Mouse (Mus musculus): ENCODE data around the gene Tead2.

Gene Tead2

DNA sequence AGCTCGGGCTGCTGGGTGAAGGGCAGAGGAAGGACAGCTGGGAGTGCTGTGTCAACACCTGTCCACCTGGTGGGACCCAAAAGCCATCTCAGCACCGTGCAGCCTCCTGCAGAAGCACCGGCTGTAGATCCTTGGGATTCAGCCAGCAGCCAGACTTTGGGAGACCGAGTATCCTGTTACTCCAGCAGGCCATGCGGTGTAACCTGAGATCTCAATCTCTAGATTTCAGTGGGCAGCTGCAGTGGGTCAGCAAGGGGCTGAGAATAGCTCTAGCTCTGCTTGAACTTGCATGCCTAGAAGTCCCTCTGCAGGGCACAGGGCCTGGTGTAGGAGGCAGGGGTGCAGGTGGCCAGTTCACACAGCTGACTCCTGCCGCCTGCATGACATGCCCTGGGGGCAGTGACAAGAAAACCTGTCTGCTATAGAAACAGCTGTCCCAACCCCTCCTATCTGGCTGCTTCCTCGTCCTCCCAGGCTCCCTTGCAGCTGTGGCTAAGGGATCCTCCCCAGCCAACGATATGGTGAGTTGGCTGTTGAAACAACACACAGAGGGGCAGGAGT lies 23.7 kb upstream of the Tead2 start:
- no peak for DNase-seq (ENCODE audit: low spot score)

DNA sequence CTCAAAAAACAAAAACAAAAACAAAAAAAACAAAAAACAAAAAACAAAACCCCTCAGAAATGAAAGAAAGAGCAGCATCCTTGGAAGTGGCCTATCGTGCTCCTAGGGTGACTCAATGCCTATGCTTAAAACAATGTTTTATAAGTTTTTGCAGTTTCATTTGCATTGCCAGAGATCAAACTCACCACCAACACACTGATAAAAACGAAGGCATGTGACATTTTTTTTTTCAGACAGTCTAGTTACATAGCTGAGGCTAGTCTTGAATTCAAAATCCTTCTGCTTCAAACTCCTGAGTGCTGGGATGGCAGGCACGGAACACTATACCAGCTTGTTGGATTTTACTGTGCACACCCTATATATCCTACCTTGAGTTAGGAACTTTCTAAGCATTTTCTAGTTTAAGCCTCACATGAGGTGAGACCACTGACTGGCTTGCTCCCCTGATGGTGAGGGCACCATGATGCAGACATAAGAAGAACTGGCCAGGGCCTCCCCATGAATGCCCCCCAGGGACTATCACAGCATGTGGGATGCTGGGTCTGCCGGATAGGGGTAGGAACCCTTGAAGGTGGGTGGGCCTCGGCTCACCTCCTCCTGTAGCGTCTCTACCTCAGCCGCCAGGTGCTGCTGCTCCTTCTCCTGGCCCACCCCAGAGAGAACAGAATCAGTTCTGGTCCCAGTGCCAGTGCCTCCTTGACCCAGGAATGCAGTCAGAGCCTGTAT lies 22.8 kb upstream of the Tead2 start:
- DNase-seq (ENCODE audit: low spot score), result no peak

DNA sequence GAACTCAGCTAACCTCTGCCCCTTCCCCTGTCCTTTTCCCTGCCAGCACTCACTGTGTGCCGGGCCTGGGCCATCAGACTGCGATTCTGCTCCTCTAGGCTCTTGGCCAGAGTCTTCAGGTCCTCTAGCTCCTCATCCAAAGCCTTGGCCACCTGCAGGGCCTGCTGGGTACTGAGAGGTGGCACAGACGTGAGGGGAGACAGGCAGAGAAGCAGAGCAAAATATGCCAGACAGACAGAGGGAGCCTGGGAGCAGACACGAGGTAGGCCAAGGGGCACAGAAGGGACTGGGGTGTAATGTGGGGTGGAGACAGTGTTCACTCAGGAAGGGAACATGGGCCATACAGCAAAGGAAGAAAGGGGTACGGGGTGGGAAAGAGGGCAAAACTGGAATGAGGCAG lies 22.1 kb upstream of the Tead2 start:
- DNase-seq (ENCODE audit: low spot score), result no peak

DNA sequence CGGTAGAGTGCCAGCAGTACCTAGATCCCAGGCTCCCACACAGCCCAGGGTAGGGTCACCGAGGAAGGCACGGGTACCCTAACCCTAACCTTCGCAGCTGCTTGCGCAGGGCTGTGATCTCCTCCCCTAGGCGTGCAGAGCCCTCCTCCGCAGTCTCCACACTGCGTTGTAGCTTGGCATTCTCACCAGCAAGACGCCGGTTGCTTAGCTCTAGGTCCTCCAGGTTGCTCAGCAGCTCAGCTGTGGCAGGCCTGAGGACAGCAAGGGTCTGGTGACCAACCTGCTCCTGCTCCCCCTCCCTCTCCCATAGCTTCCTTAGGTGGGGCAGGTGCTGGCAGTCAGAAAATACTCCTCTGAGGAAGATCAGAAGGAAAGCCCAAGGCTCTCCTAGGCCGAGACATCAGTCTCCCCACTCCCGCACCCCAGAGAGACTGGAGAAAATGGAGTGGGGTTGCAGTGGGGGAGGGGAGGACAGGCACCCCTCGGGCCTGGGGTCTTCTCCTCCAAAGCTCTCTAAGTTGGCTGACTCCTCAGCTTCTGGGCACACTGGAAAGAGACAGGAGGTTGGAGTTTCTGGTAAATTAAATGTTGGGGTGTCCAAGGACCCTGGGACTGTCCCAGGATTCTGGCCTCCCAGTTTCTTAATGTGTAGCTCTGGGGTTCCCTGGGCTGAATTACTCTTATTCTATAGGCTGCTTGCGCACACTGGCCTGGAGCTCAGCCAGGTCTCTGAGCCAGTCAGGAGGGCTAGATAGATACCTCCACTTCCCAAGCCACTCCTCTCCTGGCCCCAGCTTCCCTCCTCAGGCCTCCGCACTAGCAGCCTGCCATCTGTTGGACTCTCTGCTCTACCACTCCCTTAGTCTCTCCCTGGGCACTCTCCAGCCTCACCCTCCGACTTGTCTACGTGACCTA lies 21.4 kb upstream of the Tead2 start:
- no peak for DNase-seq (ENCODE audit: low spot score)

DNA sequence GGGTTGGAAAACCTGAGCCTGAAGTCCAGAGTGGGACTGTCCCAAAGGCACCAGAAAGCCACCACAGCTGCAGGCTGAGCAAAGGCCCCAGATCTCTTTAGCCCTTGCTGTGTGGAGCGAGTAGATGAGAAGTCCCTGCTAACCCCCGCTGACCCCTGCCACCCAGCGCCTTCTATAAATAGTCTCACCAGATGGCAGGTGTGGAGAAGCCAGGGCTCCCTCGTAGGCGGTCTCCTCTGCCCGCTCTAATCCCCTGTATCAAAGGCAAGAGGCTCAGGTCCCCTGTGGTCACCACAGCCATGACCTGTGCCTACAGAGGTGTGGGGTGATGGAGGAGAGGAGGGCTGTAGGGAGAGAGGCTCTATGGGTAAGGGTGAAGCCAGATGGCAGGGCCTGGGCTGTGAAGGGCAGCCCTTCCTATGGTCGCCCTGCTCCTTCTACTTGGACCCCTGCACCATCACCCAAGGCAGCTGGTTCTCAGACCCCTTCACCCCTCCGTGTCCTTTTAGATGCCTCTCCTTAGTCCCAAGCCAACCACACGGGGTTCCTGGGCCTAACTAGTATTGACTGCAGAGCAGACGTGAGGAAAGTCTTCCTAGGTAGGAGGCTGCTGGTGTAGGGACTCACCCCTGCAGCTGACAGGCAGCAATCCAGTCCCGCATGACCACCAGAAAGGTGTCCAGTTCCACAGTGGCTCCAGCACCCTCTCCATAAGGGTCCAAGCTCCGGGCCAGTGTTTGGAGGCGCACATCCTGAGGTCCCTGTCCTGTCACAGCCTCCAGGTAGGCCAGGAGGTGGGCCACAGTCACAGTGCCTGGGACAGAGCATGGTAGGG lies 20.0 kb upstream of the Tead2 start:
- DNase-seq (ENCODE audit: low spot score), result no peak

DNA sequence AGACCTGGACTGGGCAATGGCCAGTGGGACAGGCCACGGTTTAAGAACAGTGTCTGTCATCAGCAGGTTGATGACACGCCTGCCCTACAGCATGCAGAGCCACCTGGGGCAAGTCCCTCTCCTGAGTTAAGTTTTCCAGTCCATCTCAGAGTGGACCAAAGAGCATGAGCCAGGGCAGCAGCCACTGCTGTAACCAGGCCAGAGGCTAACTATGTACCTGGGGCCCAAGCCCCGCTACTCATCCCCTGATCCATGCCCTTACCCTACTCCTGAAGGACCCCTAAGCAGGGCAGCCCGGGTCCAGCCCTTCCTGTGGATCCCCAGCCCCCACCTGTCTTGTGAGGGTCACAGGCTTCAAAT lies 19.4 kb upstream of the Tead2 start:
- no peak for DNase-seq (ENCODE audit: low spot score)

DNA sequence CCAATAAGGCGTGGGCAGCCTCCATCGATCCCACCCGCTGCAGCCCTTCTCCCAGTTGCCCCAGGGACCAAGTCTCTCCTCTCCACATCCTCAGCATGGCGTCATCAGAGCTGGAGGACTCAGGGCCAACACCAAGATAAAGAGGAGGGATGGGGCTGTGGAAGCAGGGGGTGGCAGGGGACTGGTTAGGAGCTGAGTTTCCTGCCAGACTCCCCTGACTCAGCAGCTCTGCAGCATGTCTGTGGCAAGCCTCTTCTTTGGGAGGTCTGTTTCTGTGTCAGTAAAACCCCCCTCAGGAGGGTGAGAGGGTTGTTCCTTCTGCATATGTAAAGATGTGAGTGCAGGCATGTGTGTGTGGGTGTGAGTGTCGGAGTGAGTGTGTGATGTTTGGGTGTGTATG lies 18.6 kb upstream of the Tead2 start:
- DNase-seq (ENCODE audit: low spot score), result no peak

DNA sequence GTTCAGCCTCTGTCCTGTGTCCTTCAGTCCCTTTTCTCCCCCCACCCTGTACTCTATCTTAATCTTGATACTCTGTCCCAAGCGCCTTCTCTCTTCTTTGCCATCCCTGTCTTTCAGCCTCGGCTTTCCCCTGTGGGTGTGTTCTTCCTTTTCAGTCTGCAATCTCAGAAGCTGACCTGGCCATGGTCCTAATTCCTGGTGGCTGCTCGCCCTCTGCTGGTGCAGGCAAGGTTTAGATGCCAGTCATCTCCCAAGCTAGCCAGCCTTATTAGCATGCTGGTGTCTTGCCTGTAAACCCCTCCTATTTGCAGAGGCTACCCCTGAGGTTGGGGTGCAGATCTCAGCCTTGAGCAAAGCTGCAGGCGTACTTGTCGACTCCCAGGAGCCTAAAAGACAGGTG lies 17.1 kb upstream of the Tead2 start:
- no peak for DNase-seq (ENCODE audit: low spot score)

DNA sequence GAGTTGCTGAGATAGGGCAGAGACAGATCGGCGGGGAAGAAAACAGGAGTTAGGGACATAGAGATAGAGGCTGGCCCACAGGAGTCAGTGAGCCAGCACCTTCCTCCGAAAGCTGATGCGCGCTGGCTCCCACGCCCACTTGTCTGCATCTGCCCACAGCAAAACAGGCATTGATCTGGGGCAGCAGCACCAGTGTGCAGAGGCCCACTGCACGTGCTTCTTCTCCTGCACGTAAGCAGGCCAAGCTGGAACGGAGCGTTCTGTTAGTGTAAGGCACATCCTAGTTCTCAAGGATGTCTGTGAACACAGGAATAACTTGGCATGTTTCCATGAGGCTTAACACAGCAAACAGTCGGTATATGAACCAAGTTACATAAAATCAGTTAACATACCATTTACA lies 16.6 kb upstream of the Tead2 start:
- no peak for DNase-seq (ENCODE audit: low spot score)

DNA sequence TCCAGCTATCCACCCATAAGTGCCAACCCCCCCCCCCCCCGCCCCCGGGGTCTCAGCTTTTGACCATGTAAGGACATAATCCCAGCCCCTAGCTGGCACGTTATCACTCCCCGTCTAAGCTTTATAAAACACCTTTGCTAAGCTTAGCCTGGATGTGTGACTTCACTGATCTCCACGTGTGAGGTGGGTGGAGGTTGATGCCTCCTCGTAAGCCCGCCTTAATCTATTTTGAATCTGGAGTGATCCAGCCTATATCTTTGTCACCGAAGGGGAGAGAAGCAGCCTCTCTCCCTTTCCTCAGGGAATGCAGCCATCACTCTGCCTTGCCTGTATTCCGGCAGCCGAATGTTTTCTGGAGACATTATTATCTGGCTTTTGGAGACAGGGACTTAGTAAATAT lies 12.9 kb upstream of the Tead2 start:
- DNase-seq (ENCODE audit: low spot score), result no peak

GRCm38 (mm10) chr7:45204380-45205143 lies 11.0 kb upstream of the Tead2 start, which contains the start of gene Ccdc155:
Gene Ccdc155 (minus strand): TSS chr7:45204892.
- peak; percentile 88 for DNase-seq (ENCODE audit: low spot score)

DNA sequence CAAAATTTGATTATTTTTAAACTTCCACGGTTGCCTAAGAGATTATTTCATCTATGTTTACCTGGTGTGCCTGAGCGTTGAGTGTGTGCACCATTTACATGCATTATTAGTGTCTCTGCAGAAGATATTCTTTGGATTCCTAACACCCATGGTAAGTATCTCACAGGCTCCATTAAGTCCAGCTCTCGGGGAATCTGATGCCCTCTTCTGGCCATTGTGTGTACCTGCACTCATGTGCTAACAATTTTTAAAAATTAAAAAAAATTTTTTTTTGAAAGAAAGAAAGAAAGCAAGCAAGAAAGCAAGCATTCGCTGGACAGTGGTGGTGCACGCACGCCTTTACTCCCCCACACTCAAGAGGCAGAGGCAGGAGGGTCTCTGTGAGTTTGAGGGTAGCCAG lies 7.3 kb upstream of the Tead2 start:
- DNase-seq (ENCODE audit: low spot score), result no peak

GRCm38 (mm10) chr7:45211070-45211469 lies 4.5 kb upstream of the Tead2 start:
- no peak for DNase-seq (ENCODE audit: low spot score)

DNA sequence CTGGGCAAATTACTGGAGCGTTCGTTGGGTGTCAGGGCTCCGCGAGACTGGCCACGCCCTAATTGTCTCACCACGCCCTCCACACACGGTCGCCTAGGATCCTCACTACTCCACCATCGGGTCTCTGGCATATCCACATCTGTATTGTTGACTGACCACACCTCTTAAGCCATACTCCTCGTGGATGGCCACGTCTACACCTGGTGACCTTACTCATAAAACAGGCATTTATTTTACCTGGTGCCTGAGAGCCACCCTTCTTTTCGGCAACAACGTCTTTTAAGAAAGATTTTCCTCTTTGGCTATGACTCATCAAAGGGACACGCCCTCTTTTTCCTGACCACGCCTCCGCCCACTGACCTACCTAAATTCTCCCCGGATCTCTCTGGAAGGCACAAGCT lies 3.7 kb upstream of the Tead2 start, which contains the start of gene Dkkl1:
Gene Dkkl1, minus strand, starts transcription at position 297 of the 401 bp plus-strand sequence.
- peak; percentile 73 for DNase-seq (ENCODE audit: low spot score)

- DNase-seq (ENCODE audit: low spot score), result no peak
Observed at GRCm38 (mm10) chr7:45212356-45212755, 3.2 kb upstream of the Tead2 start.

GRCm38 (mm10) chr7:45213708-45214107 lies 1.8 kb upstream of the Tead2 start:
- no peak for DNase-seq (ENCODE audit: low spot score)

DNA sequence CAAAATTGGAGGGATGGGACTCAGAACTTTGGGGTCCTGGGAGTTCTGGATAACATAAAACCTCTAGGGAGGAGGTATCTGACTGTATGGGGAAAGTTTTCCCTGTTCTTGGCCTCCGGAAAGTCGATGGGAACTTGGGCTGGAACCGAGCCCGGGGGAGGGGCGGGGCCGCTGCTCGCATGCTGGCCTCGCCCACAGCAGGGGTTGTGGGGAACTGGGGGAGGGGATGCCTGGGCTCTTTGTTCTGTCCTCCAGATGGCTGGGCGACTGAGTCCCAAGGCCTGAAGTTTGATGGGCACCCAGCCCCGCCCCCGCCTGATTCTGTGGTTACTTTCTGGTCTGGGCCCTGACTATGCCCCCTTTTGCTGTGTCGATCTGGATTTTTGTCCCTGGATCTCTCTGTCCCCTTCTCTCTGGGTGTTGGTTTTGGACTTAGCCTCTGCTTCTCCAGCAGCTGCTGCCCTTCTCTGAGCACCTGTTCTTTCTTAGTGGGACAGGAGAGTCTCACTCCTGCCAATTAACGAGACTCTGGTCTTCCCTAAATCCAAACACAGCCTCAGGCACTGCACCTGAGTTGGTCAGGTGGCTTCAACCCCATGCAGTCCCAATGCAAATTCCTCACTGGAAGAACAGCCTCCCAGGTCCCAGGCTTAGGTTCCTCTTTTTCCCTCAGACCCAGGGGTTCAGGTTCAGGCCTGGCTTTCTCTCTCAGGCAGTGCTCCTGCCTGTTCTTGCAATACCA lies 1.1 kb downstream of the Tead2 start:
- no peak for DNase-seq (ENCODE audit: low spot score)

DNA sequence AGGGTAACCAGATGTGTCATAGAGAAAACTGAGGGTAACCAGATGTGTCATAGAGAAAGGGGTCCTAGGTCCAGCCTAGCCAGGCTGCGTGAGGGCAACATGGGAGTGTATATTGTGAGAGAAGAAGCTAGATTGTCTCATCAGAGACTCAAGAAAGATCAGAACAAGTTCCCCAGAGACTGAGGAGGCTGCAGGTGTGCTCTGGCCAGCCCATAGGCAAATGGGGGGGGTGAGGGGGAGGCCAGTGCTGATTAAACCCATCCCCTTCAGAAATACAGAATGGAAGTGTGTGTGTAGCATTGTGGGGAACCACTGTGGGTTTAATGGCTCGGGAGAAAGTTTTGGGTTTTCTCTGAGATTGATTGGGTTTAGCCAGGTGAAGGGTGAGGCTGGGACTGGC lies 6.1 kb downstream of the Tead2 start:
- no peak for DNase-seq (ENCODE audit: low spot score)

GRCm38 (mm10) chr7:45224826-45225225 lies 9.3 kb downstream of the Tead2 start:
- DNase-seq (ENCODE audit: low spot score), result no peak

DNA sequence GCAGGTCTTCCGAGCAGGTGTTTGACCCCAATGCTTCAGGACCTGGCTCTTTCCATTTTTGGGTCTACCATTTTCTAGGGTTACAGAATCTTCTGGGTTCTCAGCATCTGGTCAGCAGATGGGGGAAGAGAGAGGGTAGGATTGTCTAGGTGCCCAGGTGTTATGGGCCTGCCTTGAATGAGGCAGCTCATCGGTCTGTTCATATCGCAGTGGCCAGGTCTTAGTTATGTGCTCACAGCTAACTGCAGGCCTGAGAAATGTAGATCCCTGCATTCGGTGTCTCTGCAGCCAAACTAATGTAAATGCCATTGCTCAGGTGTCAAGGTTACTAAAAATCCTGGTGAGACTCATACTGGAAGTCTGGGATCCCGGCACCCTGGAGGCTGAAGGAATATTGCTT lies 10.9 kb downstream of the Tead2 start:
- no peak for DNase-seq (ENCODE audit: low spot score)

DNA sequence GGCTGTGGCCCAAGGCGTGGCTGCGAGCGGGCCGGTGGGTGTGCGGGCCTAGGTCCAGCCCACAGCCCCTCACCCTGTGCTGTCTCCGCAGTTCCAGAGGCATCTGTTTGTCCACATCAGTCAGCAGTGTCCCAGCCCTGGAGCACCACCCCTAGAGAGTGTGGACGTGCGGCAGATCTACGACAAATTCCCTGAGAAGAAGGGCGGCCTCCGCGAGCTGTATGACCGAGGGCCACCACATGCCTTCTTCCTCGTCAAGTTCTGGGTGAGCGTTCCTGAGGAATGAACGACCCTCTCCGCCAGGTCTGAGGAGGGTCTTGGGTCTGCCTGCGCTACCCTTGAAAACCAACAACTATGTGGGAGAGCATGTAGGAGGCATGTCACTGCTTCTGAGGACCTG lies 13.0 kb downstream of the Tead2 start:
- no peak for DNase-seq (ENCODE audit: low spot score)
